Mouse (Mus musculus) kidney, adult 2 months (tissue): ENCODE data around the gene Dcbld1. TPM values are rescaled to one million over a fixed set of nuclear protein-coding genes. Genes with fewer than 3 reads are reported as not detected.
A peak's percentile ranks its signal among the peaks of the same experiment; 100 is the strongest.
"Not testable (repeated sequence)": the region's sequence is repeated elsewhere in the genome, so short reads cannot be mapped to it uniquely, and the experiment has no call there.

Experiments
- DNase-seq: peaks from one replicate; pipeline ENCODE4 v3.0.0; 2021
- H3K27ac ChIP-seq: fragments of 200-500 bp; 2 replicates; pipeline ENCODE4 v1.5.1; 2012; ENCODE audit warnings: low read depth, low read length, control low read depth, inconsistent platforms; ENCODE audit not compliant: insufficient read depth
- H3K27me3 ChIP-seq: fragments of 200-500 bp; replicated peaks from 2 replicates; pipeline ENCODE4 v1.6.1; 2012; ENCODE audit warnings: mild to moderate bottlenecking, moderate library complexity, low read length, inconsistent platforms; ENCODE audit not compliant: control insufficient read depth, insufficient read depth
- H3K36me3 ChIP-seq: fragments of 200-500 bp; 2 replicates; pipeline ENCODE4 v1.6.1; 2012; ENCODE audit warnings: mild to moderate bottlenecking, moderate library complexity, low read length, inconsistent platforms; ENCODE audit not compliant: control insufficient read depth, insufficient read depth
- H3K4me1 ChIP-seq: fragments of 200-500 bp; 2 replicates; pipeline ENCODE4 v1.6.1; 2011; ENCODE audit warnings: low read length; ENCODE audit not compliant: control insufficient read depth, insufficient read depth
- H3K4me3 ChIP-seq: fragments of 200-500 bp; 2 replicates; pipeline ENCODE4 v1.5.1; 2011; ENCODE audit warnings: mild to moderate bottlenecking, low read depth, low read length, control low read depth; ENCODE audit not compliant: insufficient read depth
- CTCF ChIP-seq: fragments of 200-500 bp; conservative IDR thresholded peaks from 2 replicates; pipeline ENCODE4 v1.5.1; 2011; ENCODE audit warnings: low read depth, mild to moderate bottlenecking, control low read depth, low read length, moderate library complexity, mixed read lengths; ENCODE audit not compliant: insufficient read depth, insufficient read length
- POLR2A ChIP-seq: fragments of 200-500 bp; IDR thresholded peaks from one replicate; pipeline ENCODE4 v1.6.1; 2011; ENCODE audit warnings: low read depth, low read length, control low read depth
- WGBS: fragments of 180-500 bp; shearing (Covaris S2); methylation state at CpG from one replicate; pipeline ENCODE4 v1.1.7; 2018; 5-methylcytosine and 5-hydroxymethylcytosine counted together
- polyA plus RNA-seq: library from polyadenylated mRNA; depleted of rRNA; stranded (reverse); fragments of >200 nt; gene quantifications from 2 replicates; pipeline ENCODE4 v1.2.3, GENCODE M21; 2012

The Dcbld1 gene
- polyA plus RNA-seq, 1 experiment = 10.3 TPM

- WGBS = 70% methylated on average over 4 of the region's 4 CpGs
- Histone ChIP-seq H3K27me3 (no peaks in the 10 kb centered on the region), H3K4me3 (no peak overlapping the region), H3K4me1 (no peaks in the 10 kb centered on the region), H3K27ac (peak overlapping the region; percentile 35; the same call in 1 of the 2 replicates), H3K36me3 (no peaks in the 10 kb centered on the region)
- TF ChIP-seq CTCF (no peak), POLR2A (no peak)
- peak; percentile 56 for DNase-seq
Measured at GRCm38 (mm10) chr10:52293921-52294577, 60.6 kb downstream of the Dcbld1 start.

GRCm38 (mm10) chr10:52295934-52296333 is 62.5 kb downstream of the Dcbld1 start:
- Histone ChIP-seq H3K27ac (no peak overlapping the region), H3K36me3 (no peaks in the 10 kb centered on the region), H3K4me1 (no peaks in the 10 kb centered on the region; the same call in 1 of the 2 replicates), H3K27me3 (no peaks in the 10 kb centered on the region), H3K4me3 (no peak overlapping the region)
- DNase-seq = no peak
- 83% methylated on average over 2 of the region's 2 CpGs for WGBS
- TF ChIP-seq POLR2A (no peak), CTCF (no peak)

GRCm38 (mm10) chr10:52298568-52298967 is 65.1 kb downstream of the Dcbld1 start:
- not testable (repeated sequence) for H3K4me3 ChIP-seq

GRCm38 (mm10) chr10:52301766-52302165 is 68.3 kb downstream of the Dcbld1 start:
- Histone ChIP-seq H3K27me3 (no peaks in the 10 kb centered on the region), H3K36me3 (no peaks in the 10 kb centered on the region; the same call in 1 of the 2 replicates), H3K27ac (no peak overlapping the region), H3K4me3 (no peak overlapping the region), H3K4me1 (no peaks in the 10 kb centered on the region; the same call in 1 of the 2 replicates)
- TF ChIP-seq POLR2A (no peak), CTCF (no peak)
- 95% methylated on average over 4 of the region's 4 CpGs for WGBS
- no peak for DNase-seq

More at GRCm38 (mm10) chr10:52298568-52298967, 65.1 kb downstream of the Dcbld1 start:
- not testable (repeated sequence) for H3K27me3 ChIP-seq, H3K4me1 ChIP-seq, H3K36me3 ChIP-seq, H3K27ac ChIP-seq, DNase-seq

- no peak for DNase-seq
- Histone ChIP-seq H3K4me3 (no peak overlapping the region), H3K4me1 (no peaks in the 10 kb centered on the region; the same call in 1 of the 2 replicates), H3K36me3 (no peaks in the 10 kb centered on the region; the same call in 1 of the 2 replicates), H3K27me3 (no peaks in the 10 kb centered on the region), H3K27ac (no peak overlapping the region)
- TF ChIP-seq CTCF (no peak), POLR2A (no peak)
Measured at GRCm38 (mm10) chr10:52302271-52302670, 68.9 kb downstream of the Dcbld1 start.

- no peak overlapping the region for H3K4me3 ChIP-seq
- H3K27me3 ChIP-seq = no peaks in the 10 kb centered on the region
- H3K27ac ChIP-seq = no peak overlapping the region
- DNase-seq = peak; percentile 48
- H3K4me1 ChIP-seq = no peaks in the 10 kb centered on the region; the same call in 1 of the 2 replicates
- 55% methylated on average over 7 of the region's 7 CpGs for WGBS
- no peak for TF ChIP-seq POLR2A
- TF ChIP-seq CTCF = no peak
- no peaks in the 10 kb centered on the region; the same call in 1 of the 2 replicates for H3K36me3 ChIP-seq
Measured at GRCm38 (mm10) chr10:52304574-52304973, 71.2 kb downstream of the Dcbld1 start.

DNA sequence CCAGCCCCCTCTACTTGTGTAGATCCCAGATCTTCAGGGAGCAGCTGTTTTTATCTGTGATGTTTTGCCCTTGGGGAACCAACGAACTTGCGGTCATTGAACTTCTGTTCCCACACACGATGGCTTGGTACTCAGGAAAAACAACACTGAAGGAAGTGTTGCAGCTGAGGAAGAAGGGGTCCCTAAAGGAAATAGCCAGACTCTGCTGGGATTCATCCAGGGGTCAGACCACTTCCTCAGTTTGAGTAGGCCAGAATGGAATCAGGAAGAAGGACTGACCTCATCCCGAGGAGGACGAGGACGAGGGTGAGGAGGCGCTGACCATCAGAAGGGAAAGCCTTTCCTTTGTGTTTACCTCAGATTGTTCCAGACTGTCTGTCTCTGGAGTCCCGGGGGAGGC is 75.8 kb downstream of the Dcbld1 start:
- peaks cover 3% of the 10 kb centered on the region for H3K36me3 ChIP-seq
- TF ChIP-seq POLR2A (no peak), CTCF (no peak)
- peak overlapping the region; percentile 85 for H3K27ac ChIP-seq
- no peaks in the 10 kb centered on the region for H3K27me3 ChIP-seq
- no peak overlapping the region for H3K4me3 ChIP-seq
- DNase-seq = peak; percentile 90
- WGBS = 44% methylated on average over 8 of the region's 8 CpGs
- no peaks in the 10 kb centered on the region; the same call in 1 of the 2 replicates for H3K4me1 ChIP-seq
